ENCODE assay signal across 26 mouse cellular contexts in the genomic region with DNA sequence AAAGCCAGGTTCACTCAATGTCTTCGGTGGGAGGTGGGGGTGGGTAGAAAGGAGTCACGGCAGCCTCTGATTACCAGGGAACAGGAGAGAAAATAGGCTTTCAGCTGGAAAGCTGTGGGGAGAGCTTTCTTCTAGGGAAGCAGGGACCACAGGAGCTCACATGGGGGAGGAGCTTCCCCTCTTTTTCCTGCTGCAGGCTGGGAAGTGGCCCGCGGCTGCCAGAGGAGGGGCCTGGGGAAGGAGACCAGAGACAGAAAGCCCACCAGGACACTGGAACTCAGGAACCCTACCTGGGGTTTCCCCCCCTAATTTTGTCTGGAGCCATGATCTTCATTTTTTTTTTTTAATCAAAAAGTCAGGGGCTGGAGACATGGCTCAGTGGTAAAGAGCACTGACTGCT. TPM values are rescaled to one million over a fixed set of nuclear protein-coding genes. Genes with fewer than 3 reads are reported as not detected.
"Had no signal": no experiment of that assay in that cellular context is flagged by ENCODE, and none has a peak within 500 bp of the region (broad histone marks: within the 10 kb centered on the region; RNA-seq: fewer than 3 reads in every experiment).

No protein-coding gene starts in this region.

- H3K4me2 ChIP-seq: limb, embryonic 13.5 days; liver, embryonic 12.5 days; liver, embryonic 15.5 days; lung, embryonic 15.5 days had no signal

- H3K27ac ChIP-seq: kidney, postnatal 0 days; layer of hippocampus, adult 2 months; limb, embryonic 10.5 days; limb, embryonic 13.5 days; liver, embryonic 12.5 days; liver, embryonic 15.5 days; lung, embryonic 15.5 days; midbrain, embryonic 10.5 days had no signal

- H3K36me3 ChIP-seq: limb, embryonic 10.5 days; limb, embryonic 13.5 days; liver, embryonic 12.5 days; liver, embryonic 15.5 days; lung, embryonic 15.5 days; midbrain, embryonic 10.5 days; neural tube, embryonic 12.5 days had no signal

- H3K4me3 ChIP-seq: layer of hippocampus, adult 2 months; limb, embryonic 10.5 days; limb, embryonic 13.5 days; liver, embryonic 12.5 days; liver, embryonic 15.5 days; lung, embryonic 15.5 days; megakaryocyte, embryonic 14.5 days; neural tube, embryonic 12.5 days had no signal

- H3K9me3 ChIP-seq: limb, embryonic 10.5 days; limb, embryonic 13.5 days; liver, embryonic 12.5 days; liver, embryonic 15.5 days; lung, embryonic 15.5 days; megakaryocyte, embryonic 14.5 days; midbrain, embryonic 10.5 days; neural tube, embryonic 12.5 days had no signal

- ATAC-seq: liver, embryonic 12.5 days had no signal

- H3K9ac ChIP-seq: limb, embryonic 13.5 days; liver, embryonic 12.5 days; liver, embryonic 15.5 days; lung, embryonic 15.5 days; neural tube, embryonic 12.5 days had no signal

- DNase-seq: kidney, postnatal 25 days; layer of hippocampus, adult 9-11 months; liver; lung, adult 18-20 months; lung, postnatal 10 days; lung, postnatal 36 days; midbrain, embryonic 14.5 days; thymus, adult 18-20 months; thymus, postnatal 36 days had no signal

RNA-seq across cellular contexts. Expression of gene Neurod2, which starts 11.1 kb away (rescaled TPM):
- polyA plus RNA-seq: kidney, embryonic 14.5 days; kidney, postnatal 0 days; large intestine, adult 2 months; limb, embryonic 10.5 days; limb, embryonic 13.5 days; liver, embryonic 12.5 days; liver, embryonic 15.5 days; lung, embryonic 15.5 days; spleen, adult 2 months; stomach, embryonic 16.5 days; testis, adult 2 months; urinary bladder, adult 2 months had no signal

RNA-seq across cellular contexts. Expression of gene Tcap, which starts 43.0 kb away (rescaled TPM):
- polyA plus RNA-seq: liver, embryonic 12.5 days; midbrain, embryonic 10.5 days; midbrain, embryonic 14.5 days; testis, adult 2 months had no signal

RNA-seq across cellular contexts. Expression of gene Pnmt, which starts 45.7 kb away (rescaled TPM):
- polyA plus RNA-seq: large intestine, adult 2 months; liver, embryonic 12.5 days; liver, embryonic 15.5 days; midbrain, embryonic 10.5 days; small intestine, adult 2 months; spleen, adult 2 months; urinary bladder, adult 2 months had no signal
